Mouse (Mus musculus) liver, embryonic 11.5 days (tissue): ENCODE results near the gene Hes5. TPM values are rescaled to one million over a fixed set of nuclear protein-coding genes. Genes with fewer than 3 reads are reported as not detected.

Experiments used
- ATAC-seq: fragments of 200-750 bp; cut with Nextera tagmentation; replicated peaks from 2 replicates; pipeline ENCODE4 v1.8.0; 2017; ENCODE audit warnings: moderate number of reproducible peaks, mild to moderate bottlenecking, moderate TSS enrichment, moderate library complexity; ENCODE audit not compliant: low FRiP score
- DNase-seq: peaks from one replicate; pipeline ENCODE4 v3.0.0-alpha.2; 2017; ENCODE audit warnings: low spot score
- H3K27ac ChIP-seq: fragments of 300-500 bp; sonication (generic); 2 replicates; pipeline ENCODE4 v1.5.1; 2014; ENCODE audit warnings: mild to moderate bottlenecking, low read depth, low read length, control low read depth
- H3K27me3 ChIP-seq: fragments of 300-500 bp; sonication (generic); replicated peaks from 2 replicates; pipeline ENCODE4 v1.6.1; 2014; ENCODE audit warnings: low read length, mixed read lengths; ENCODE audit not compliant: control insufficient read depth, insufficient read depth
- H3K36me3 ChIP-seq: fragments of 300-500 bp; sonication (generic); 2 replicates; pipeline ENCODE4 v1.6.1; 2014; ENCODE audit warnings: mild to moderate bottlenecking, low read length, moderate library complexity, mixed read lengths; ENCODE audit not compliant: control insufficient read depth, insufficient read depth
- H3K4me1 ChIP-seq: fragments of 300-500 bp; sonication (generic); replicated peaks from 2 replicates; pipeline ENCODE4 v1.6.1; 2014; ENCODE audit warnings: low read length, mixed read lengths; ENCODE audit not compliant: control insufficient read depth, insufficient read depth
- H3K4me2 ChIP-seq: fragments of 300-500 bp; sonication (generic); 2 replicates; pipeline ENCODE4 v1.6.1; 2014; ENCODE audit warnings: mild to moderate bottlenecking, control low read depth, moderate library complexity
- H3K4me3 ChIP-seq: fragments of 300-500 bp; sonication (generic); 2 replicates; pipeline ENCODE4 v1.5.1; 2014; ENCODE audit warnings: low read depth, low read length, control low read depth
- H3K9ac ChIP-seq: fragments of 300-500 bp; sonication (generic); 2 replicates; pipeline ENCODE4 v1.6.1; 2014; ENCODE audit warnings: low read depth, low read length, control low read depth
- H3K9me3 ChIP-seq: fragments of 300-500 bp; sonication (generic); 2 replicates; pipeline ENCODE4 v1.6.1; 2016; ENCODE audit warnings: low read length, inconsistent platforms, mixed read lengths; ENCODE audit not compliant: control insufficient read depth
- WGBS: fragments of 180-500 bp; shearing (Covaris S2); extraction: QIAGEN DNeasy Blood & Tissue Kit; methylation state at CpG from one replicate; pipeline ENCODE4 v1.1.7; 2014; 5-methylcytosine and 5-hydroxymethylcytosine counted together
- polyA plus RNA-seq: library from polyadenylated mRNA; unstranded; fragments of >200 nt; fragmentation: Nextera tagmentation; extraction: Ambion mirVana; gene quantifications from 2 replicates; pipeline ENCODE4 v1.2.1, GENCODE M21; 2014

Gene Hes5
- polyA plus RNA-seq, 1 experiment from 2014 or later: 0.63 TPM

- no peak overlapping the region for H3K9ac ChIP-seq
- 84% methylated on average over 5 of the region's 5 CpGs for WGBS
- no peak overlapping the region for H3K4me2 ChIP-seq
- peaks cover 23% of the 10 kb centered on the region for H3K4me1 ChIP-seq
- H3K9me3 ChIP-seq: no peaks in the 10 kb centered on the region
- DNase-seq: no peak
- no peak overlapping the region for H3K4me3 ChIP-seq
- no peak for ATAC-seq
- H3K27ac ChIP-seq: no peak overlapping the region
- H3K36me3 ChIP-seq: peaks cover 7% of the 10 kb centered on the region; the same call in 1 of the 2 replicates
- no peaks in the 10 kb centered on the region; the same call in 1 of the 2 replicates for H3K27me3 ChIP-seq
Measured at GRCm38 (mm10) chr4:154985151-154985777, 24.5 kb downstream of the Hes5 start.

- Histone ChIP-seq H3K36me3 (0 out of 2 replicates have a peak, but pooled peaks cover 3% of the 10 kb centered on the region), H3K27me3 (no peaks in the 10 kb centered on the region; the same call in 1 of the 2 replicates), H3K4me1 (peaks cover 23% of the 10 kb centered on the region), H3K9me3 (no peaks in the 10 kb centered on the region), H3K4me3 (no peak overlapping the region), H3K9ac (no peak overlapping the region), H3K27ac (no peak overlapping the region), H3K4me2 (peak overlapping the region; percentile 47)
- WGBS: 24% methylated on average over 17 of the region's 17 CpGs
- ATAC-seq: peak; percentile 19; the same call in 1 of the 2 replicates
- peak; percentile 72 for DNase-seq
Measured at GRCm38 (mm10) chr4:154986096-154986495, 25.4 kb downstream of the Hes5 start.

GRCm38 (mm10) chr4:154986750-154987149, 26.0 kb downstream of the Hes5 start:
- WGBS: 77% methylated on average over 15 of the region's 15 CpGs
- no peak for ATAC-seq
- H3K4me3 ChIP-seq: no peak overlapping the region
- H3K9ac ChIP-seq: no peak overlapping the region
- H3K9me3 ChIP-seq: no peaks in the 10 kb centered on the region
- H3K4me2 ChIP-seq: no peak overlapping the region
- no peak overlapping the region for H3K27ac ChIP-seq
- no peak for DNase-seq
- H3K27me3 ChIP-seq: no peaks in the 10 kb centered on the region; the same call in 1 of the 2 replicates
- H3K4me1 ChIP-seq: peaks cover 21% of the 10 kb centered on the region
- no peaks in the 10 kb centered on the region for H3K36me3 ChIP-seq

GRCm38 (mm10) chr4:154994876-154995275, 34.2 kb downstream of the Hes5 start:
- DNase-seq: no peak

GRCm38 (mm10) chr4:154996572-154997154, 35.9 kb downstream of the Hes5 start:
- Histone ChIP-seq H3K36me3 (no peaks in the 10 kb centered on the region), H3K9ac (no peak overlapping the region), H3K4me3 (no peak overlapping the region), H3K9me3 (no peaks in the 10 kb centered on the region), H3K4me2 (no peak overlapping the region), H3K27ac (no peak overlapping the region), H3K4me1 (no peaks in the 10 kb centered on the region), H3K27me3 (peaks cover 2% of the 10 kb centered on the region; the same call in 1 of the 2 replicates)
- WGBS: 57% methylated on average over 8 of the region's 8 CpGs
- ATAC-seq: no peak
- no peak for DNase-seq

More at GRCm38 (mm10) chr4:154994876-154995275, 34.2 kb downstream of the Hes5 start:
- Histone ChIP-seq H3K4me1 (no peaks in the 10 kb centered on the region), H3K9ac (no peak overlapping the region), H3K9me3 (no peaks in the 10 kb centered on the region), H3K36me3 (no peaks in the 10 kb centered on the region), H3K27ac (no peak overlapping the region), H3K4me3 (no peak overlapping the region), H3K4me2 (no peak overlapping the region), H3K27me3 (peaks cover 2% of the 10 kb centered on the region; the same call in 1 of the 2 replicates)
- 61% methylated on average over 4 of the region's 4 CpGs for WGBS
- no peak for ATAC-seq

- 57% methylated on average over 5 of the region's 5 CpGs for WGBS
- no peak overlapping the region for H3K9ac ChIP-seq
- H3K27me3 ChIP-seq: no peaks in the 10 kb centered on the region; the same call in 1 of the 2 replicates
- no peaks in the 10 kb centered on the region for H3K9me3 ChIP-seq
- no peaks in the 10 kb centered on the region for H3K36me3 ChIP-seq
- H3K4me2 ChIP-seq: no peak overlapping the region
- no peak overlapping the region for H3K27ac ChIP-seq
- no peak for ATAC-seq
- no peaks in the 10 kb centered on the region for H3K4me1 ChIP-seq
- H3K4me3 ChIP-seq: no peak overlapping the region
- DNase-seq: no peak
Measured at GRCm38 (mm10) chr4:154999379-154999778, 38.7 kb downstream of the Hes5 start.

GRCm38 (mm10) chr4:155005278-155005677, 44.6 kb downstream of the Hes5 start:
- WGBS: 89% methylated on average over 3 of the region's 3 CpGs
- H3K9me3 ChIP-seq: no peaks in the 10 kb centered on the region
- H3K27ac ChIP-seq: no peak overlapping the region
- no peak overlapping the region for H3K4me3 ChIP-seq
- H3K4me1 ChIP-seq: no peaks in the 10 kb centered on the region
- DNase-seq (no peak), ATAC-seq (no peak)
- H3K4me2 ChIP-seq: no peak overlapping the region
- H3K9ac ChIP-seq: no peak overlapping the region
- no peaks in the 10 kb centered on the region for H3K36me3 ChIP-seq
- no peaks in the 10 kb centered on the region for H3K27me3 ChIP-seq

- no peaks in the 10 kb centered on the region for H3K36me3 ChIP-seq
- no peak overlapping the region for H3K27ac ChIP-seq
- ATAC-seq: no peak; the same call in 1 of the 2 replicates
- no peaks in the 10 kb centered on the region; the same call in 1 of the 2 replicates for H3K27me3 ChIP-seq
- no peaks in the 10 kb centered on the region for H3K4me1 ChIP-seq
- no peak overlapping the region for H3K9ac ChIP-seq
- no peak overlapping the region for H3K4me3 ChIP-seq
- 64% methylated on average over 10 of the region's 10 CpGs for WGBS
- H3K4me2 ChIP-seq: no peak overlapping the region
- no peaks in the 10 kb centered on the region for H3K9me3 ChIP-seq
- no peak for DNase-seq
Measured at GRCm38 (mm10) chr4:155006296-155006695, 45.6 kb downstream of the Hes5 start.

GRCm38 (mm10) chr4:155007641-155008040, 46.9 kb downstream of the Hes5 start:
- 81% methylated on average over 3 of the region's 3 CpGs for WGBS
- ATAC-seq (no peak), DNase-seq (no peak)
- H3K27ac ChIP-seq: no peak overlapping the region
- no peak overlapping the region for H3K4me3 ChIP-seq
- H3K9me3 ChIP-seq: no peaks in the 10 kb centered on the region
- H3K4me1 ChIP-seq: no peaks in the 10 kb centered on the region
- H3K36me3 ChIP-seq: no peaks in the 10 kb centered on the region
- H3K27me3 ChIP-seq: no peaks in the 10 kb centered on the region; the same call in 1 of the 2 replicates
- no peak overlapping the region for H3K9ac ChIP-seq
- H3K4me2 ChIP-seq: no peak overlapping the region
